Mouse (Mus musculus) cortical plate, adult 2 months (tissue): ENCODE data around the gene Hecw2.

ENCODE experiments used
- CTCF ChIP-seq: fragments of 200-500 bp; IDR thresholded peaks from 2 replicates; pipeline ENCODE4 v1.5.1; 2011; ENCODE audit warnings: mild to moderate bottlenecking, control low read depth, low read length; ENCODE audit not compliant: insufficient read depth; ENCODE audit errors: extremely low read depth
- POLR2A ChIP-seq: fragments of 200-500 bp; IDR thresholded peaks from 2 replicates; pipeline ENCODE4 v1.6.1; 2011; ENCODE audit warnings: mild to moderate bottlenecking, low read length, control low read depth; ENCODE audit not compliant: insufficient read depth; ENCODE audit errors: extremely low read depth

- no peak for TF ChIP-seq POLR2A
- no peak for TF ChIP-seq CTCF
Observed at GRCm38 (mm10) chr1:54003288-54003687, 191.7 kb downstream of the Hecw2 start.
